Mouse (Mus musculus): Measurements from ENCODE around the gene Sugct. TPM values are rescaled to one million over a fixed set of nuclear protein-coding genes. Genes with fewer than 3 reads are reported as not detected.

Sugct gene
- total and polyA plus RNA-seq, 2 experiments from 2014 or later, result 1.4 to 2.1 TPM

DNA sequence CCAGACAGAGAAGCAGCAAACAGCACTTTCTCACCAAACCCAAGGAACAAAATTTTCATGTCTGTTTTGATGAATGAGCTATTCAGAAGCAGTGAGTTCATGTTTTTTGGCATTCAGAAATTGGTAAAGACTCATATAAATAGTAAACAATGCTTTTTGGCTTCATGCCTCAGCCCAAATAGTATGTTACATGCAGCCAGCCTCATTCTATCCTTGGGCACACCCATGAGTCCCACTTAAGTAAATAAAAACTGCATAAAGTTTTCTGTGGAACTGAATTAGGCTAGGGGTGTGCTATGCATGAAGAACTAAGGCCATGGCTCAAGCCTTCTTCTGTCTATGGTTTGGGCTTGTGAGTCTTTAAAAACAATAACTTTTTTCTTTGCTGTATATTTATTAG, 779.7 kb downstream of the Sugct start:
- H3K9ac ChIP-seq, result no peak overlapping the region
- TF ChIP-seq CTCF (IDR thresholded peaks at IDR 0.05; ENCODE audit: low read depth), result no peak
- H3K9me3 ChIP-seq (ENCODE audit: low read length), result no peaks in the 10 kb centered on the region
- H3K36me3 ChIP-seq (ENCODE audit: insufficient read depth), result no peaks in the 10 kb centered on the region
- H3K27ac ChIP-seq (ENCODE audit: low read depth, low read length), result no peak overlapping the region
- H3K4me1 ChIP-seq (ENCODE audit: insufficient read depth), result no peaks in the 10 kb centered on the region
- no peak overlapping the region for H3K4me2 ChIP-seq (ENCODE audit: low read depth)
- no peak overlapping the region for H3K4me3 ChIP-seq (ENCODE audit: low read depth, low read length)
- ATAC-seq, result no peak
- H3K27me3 ChIP-seq (ENCODE audit: insufficient read depth, low read length), result no peaks in the 10 kb centered on the region
- no peak for DNase-seq

DNA sequence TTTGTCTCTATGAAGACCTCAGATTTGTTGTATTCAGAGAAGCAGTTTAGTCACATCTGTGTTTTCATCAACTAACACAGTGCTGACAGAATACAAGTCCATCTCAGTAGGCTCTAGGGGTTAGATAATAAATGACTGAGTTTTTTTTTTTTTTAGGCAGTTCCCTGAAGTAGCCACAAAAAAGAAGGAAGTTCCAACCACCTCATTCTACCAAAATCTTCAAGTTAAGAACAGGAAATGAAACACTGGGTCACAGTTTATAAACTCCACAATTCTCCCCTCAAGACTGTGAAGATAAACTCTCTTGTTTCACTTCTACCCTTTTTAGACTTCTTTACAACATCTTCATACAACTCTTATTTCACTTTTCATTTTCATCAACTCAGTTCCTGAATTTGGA, 783.1 kb downstream of the Sugct start:
- H3K9me3 ChIP-seq (ENCODE audit: low read length), result no peaks in the 10 kb centered on the region
- no peaks in the 10 kb centered on the region for H3K36me3 ChIP-seq (ENCODE audit: insufficient read depth)
- no peaks in the 10 kb centered on the region for H3K27me3 ChIP-seq (ENCODE audit: insufficient read depth, low read length)
- H3K9ac ChIP-seq, result no peak overlapping the region
- ATAC-seq (no peak), DNase-seq (no peak)
- no peak overlapping the region for H3K4me2 ChIP-seq (ENCODE audit: low read depth)
- no peak overlapping the region for H3K4me3 ChIP-seq (ENCODE audit: low read depth, low read length)
- no peak for TF ChIP-seq CTCF (IDR thresholded peaks at IDR 0.05; ENCODE audit: low read depth)
- no peak overlapping the region for H3K27ac ChIP-seq (ENCODE audit: low read depth, low read length)
- H3K4me1 ChIP-seq (ENCODE audit: insufficient read depth), result no peaks in the 10 kb centered on the region

- H3K36me3 ChIP-seq (ENCODE audit: insufficient read depth), result no peaks in the 10 kb centered on the region
- H3K9ac ChIP-seq, result no peak overlapping the region
- WGBS, result 93% methylated on average over 1 of the region's 1 CpGs
- H3K27ac ChIP-seq (ENCODE audit: low read depth, low read length), result no peak overlapping the region
- no peak for DNase-seq
- no peaks in the 10 kb centered on the region for H3K27me3 ChIP-seq (ENCODE audit: insufficient read depth, low read length)
- H3K4me1 ChIP-seq (ENCODE audit: insufficient read depth), result no peaks in the 10 kb centered on the region
- no peak overlapping the region for H3K4me3 ChIP-seq (ENCODE audit: low read depth, low read length)
- no peaks in the 10 kb centered on the region for H3K9me3 ChIP-seq (ENCODE audit: low read length)
- no peak for TF ChIP-seq CTCF (IDR thresholded peaks at IDR 0.05; ENCODE audit: low read depth)
- no peak overlapping the region for H3K4me2 ChIP-seq (ENCODE audit: low read depth)
- no peak for ATAC-seq
Measured at GRCm38 (mm10) chr13:16906974-16907373, 788.4 kb downstream of the Sugct start.

- Histone ChIP-seq H3K4me2 (ENCODE audit: low read depth) (no peak overlapping the region), H3K9me3 (ENCODE audit: low read length) (no peaks in the 10 kb centered on the region), H3K27me3 (ENCODE audit: insufficient read depth, low read length) (no peaks in the 10 kb centered on the region), H3K36me3 (ENCODE audit: insufficient read depth) (no peaks in the 10 kb centered on the region), H3K27ac (ENCODE audit: low read depth, low read length) (no peak overlapping the region), H3K9ac (no peak overlapping the region), H3K4me1 (ENCODE audit: insufficient read depth) (no peaks in the 10 kb centered on the region), H3K4me3 (ENCODE audit: low read depth, low read length) (no peak overlapping the region)
- WGBS, result 93% methylated on average over 4 of the region's 4 CpGs
- DNase-seq, result no peak
- ATAC-seq, result no peak
- no peak for TF ChIP-seq CTCF (IDR thresholded peaks at IDR 0.05; ENCODE audit: low read depth)
Measured at GRCm38 (mm10) chr13:16901424-16901823, 793.9 kb downstream of the Sugct start.

- H3K4me3 ChIP-seq (ENCODE audit: low read depth, low read length), result no peak overlapping the region
- no peak for TF ChIP-seq CTCF (IDR thresholded peaks at IDR 0.05; ENCODE audit: low read depth)
- DNase-seq, result no peak
- H3K4me1 ChIP-seq (ENCODE audit: insufficient read depth), result no peaks in the 10 kb centered on the region
- no peaks in the 10 kb centered on the region for H3K9me3 ChIP-seq (ENCODE audit: low read length)
- no peak overlapping the region for H3K4me2 ChIP-seq (ENCODE audit: low read depth)
- no peak overlapping the region for H3K9ac ChIP-seq
- no peak for ATAC-seq
- H3K27ac ChIP-seq (ENCODE audit: low read depth, low read length), result no peak overlapping the region
- no peaks in the 10 kb centered on the region for H3K27me3 ChIP-seq (ENCODE audit: insufficient read depth, low read length)
- no peaks in the 10 kb centered on the region for H3K36me3 ChIP-seq (ENCODE audit: insufficient read depth)
Measured at GRCm38 (mm10) chr13:16898084-16898792, 797.1 kb downstream of the Sugct start.

DNA sequence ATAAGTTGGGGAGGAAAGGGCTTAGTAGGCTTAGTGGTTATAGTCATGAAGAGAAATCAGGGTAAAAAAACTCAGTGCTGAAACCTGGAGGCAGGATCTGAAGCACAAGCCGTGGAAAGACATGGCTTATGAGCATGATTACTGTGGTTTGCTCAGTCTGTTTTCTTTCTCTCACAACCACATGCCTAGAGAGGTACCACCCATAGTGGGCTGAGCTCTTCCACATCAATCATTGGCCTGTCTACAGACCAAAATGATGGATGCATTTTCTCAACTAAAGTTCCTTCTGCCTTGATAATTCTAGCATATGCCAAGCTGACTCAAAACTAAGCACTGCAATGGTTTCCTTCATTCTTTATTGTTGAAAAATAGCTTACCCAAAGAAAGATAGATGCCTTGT, 817.3 kb downstream of the Sugct start:
- no peaks in the 10 kb centered on the region for H3K36me3 ChIP-seq (ENCODE audit: insufficient read depth)
- no peaks in the 10 kb centered on the region for H3K27me3 ChIP-seq (ENCODE audit: insufficient read depth, low read length)
- H3K9me3 ChIP-seq (ENCODE audit: low read length), result no peaks in the 10 kb centered on the region
- no peak overlapping the region for H3K4me3 ChIP-seq (ENCODE audit: low read depth, low read length)
- no peak for TF ChIP-seq CTCF (IDR thresholded peaks at IDR 0.05; ENCODE audit: low read depth)
- no peaks in the 10 kb centered on the region for H3K4me1 ChIP-seq (ENCODE audit: insufficient read depth)
- DNase-seq, result no peak
- H3K9ac ChIP-seq, result no peak overlapping the region
- no peak overlapping the region for H3K27ac ChIP-seq (ENCODE audit: low read depth, low read length)
- 87% methylated on average over 1 of the region's 1 CpGs for WGBS
- H3K4me2 ChIP-seq (ENCODE audit: low read depth), result no peak overlapping the region
- ATAC-seq, result no peak

DNA sequence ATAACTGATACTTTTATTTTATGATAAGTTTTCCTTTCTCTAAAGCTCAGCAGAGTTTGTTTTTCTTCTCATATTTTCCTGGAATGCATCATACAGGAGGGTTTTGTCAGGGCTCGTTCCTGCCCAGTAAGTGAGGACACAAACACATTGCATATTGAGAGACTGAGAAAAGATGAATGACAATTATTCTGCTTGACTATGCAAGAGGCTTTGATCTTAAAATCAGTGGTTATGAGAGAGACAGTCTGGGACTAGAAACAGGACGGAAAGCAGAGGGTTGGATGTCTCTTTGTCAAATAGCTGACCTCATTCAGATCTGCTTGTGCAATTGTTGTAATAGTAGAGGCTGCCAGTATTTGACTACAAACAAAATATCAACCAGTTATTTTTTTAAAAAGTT, 835.4 kb downstream of the Sugct start:
- no peaks in the 10 kb centered on the region for H3K9me3 ChIP-seq (ENCODE audit: low read length)
- no peak for DNase-seq
- no peak overlapping the region for H3K9ac ChIP-seq
- H3K27me3 ChIP-seq (ENCODE audit: insufficient read depth, low read length), result no peaks in the 10 kb centered on the region
- no peak for TF ChIP-seq CTCF (IDR thresholded peaks at IDR 0.05; ENCODE audit: low read depth)
- no peaks in the 10 kb centered on the region for H3K4me1 ChIP-seq (ENCODE audit: insufficient read depth)
- WGBS, result 22% methylated on average over 2 of the region's 2 CpGs
- no peak overlapping the region for H3K27ac ChIP-seq (ENCODE audit: low read depth, low read length)
- H3K4me2 ChIP-seq (ENCODE audit: low read depth), result no peak overlapping the region
- no peaks in the 10 kb centered on the region for H3K36me3 ChIP-seq (ENCODE audit: insufficient read depth)
- no peak overlapping the region for H3K4me3 ChIP-seq (ENCODE audit: low read depth, low read length)
- no peak for ATAC-seq
